Mouse (Mus musculus) stomach, embryonic 15.5 days (tissue): ENCODE measurements around the gene Ttll3. TPM values are rescaled to one million over a fixed set of nuclear protein-coding genes. Genes with fewer than 3 reads are reported as not detected.

Experiments
- ATAC-seq: fragments of 200-750 bp; cut with Nextera tagmentation; 2 replicates; pipeline ENCODE4 v1.8.0; 2017; ENCODE audit warnings: low read depth, moderate number of reproducible peaks, moderate TSS enrichment; ENCODE audit not compliant: insufficient read depth, low FRiP score
- H3K27ac ChIP-seq: fragments of 300-500 bp; sonication (generic); 2 replicates; pipeline ENCODE4 v1.5.1; 2015; ENCODE audit warnings: mild to moderate bottlenecking, inconsistent platforms
- H3K27me3 ChIP-seq: fragments of 300-500 bp; sonication (generic); replicated peaks from 2 replicates; pipeline ENCODE4 v1.6.1; 2015; ENCODE audit warnings: inconsistent platforms
- H3K36me3 ChIP-seq: fragments of 300-500 bp; sonication (generic); 2 replicates; pipeline ENCODE4 v1.6.1; 2015; ENCODE audit warnings: inconsistent platforms
- H3K4me1 ChIP-seq: fragments of 300-500 bp; sonication (generic); 2 replicates; pipeline ENCODE4 v1.6.1; 2015; ENCODE audit warnings: inconsistent platforms
- H3K4me2 ChIP-seq: fragments of 300-500 bp; sonication (generic); 2 replicates; pipeline ENCODE4 v1.6.1; 2015; ENCODE audit warnings: mild to moderate bottlenecking, inconsistent platforms
- H3K4me3 ChIP-seq: fragments of 300-500 bp; sonication (generic); replicated peaks from 2 replicates; pipeline ENCODE4 v1.5.1; 2015; ENCODE audit warnings: inconsistent platforms
- H3K9ac ChIP-seq: fragments of 300-500 bp; sonication (generic); 2 replicates; pipeline ENCODE4 v1.6.1; 2015; ENCODE audit warnings: inconsistent platforms
- H3K9me3 ChIP-seq: fragments of 300-500 bp; sonication (generic); 2 replicates; pipeline ENCODE4 v1.6.1; 2016; ENCODE audit warnings: inconsistent platforms
- WGBS: fragments of 180-500 bp; shearing (Covaris S2); methylation state at CpG from one replicate; pipeline ENCODE4 v1.1.7; 2015; 5-methylcytosine and 5-hydroxymethylcytosine counted together
- polyA plus RNA-seq: library from polyadenylated mRNA; unstranded; fragments of >200 nt; fragmentation: Nextera tagmentation; extraction: Ambion mirVana; gene quantifications from 2 replicates; pipeline ENCODE4 v1.2.1, GENCODE M21; 2015

Gene Ttll3
- polyA plus RNA-seq = 2.9 and 3.2 TPM in 2 replicates

DNA sequence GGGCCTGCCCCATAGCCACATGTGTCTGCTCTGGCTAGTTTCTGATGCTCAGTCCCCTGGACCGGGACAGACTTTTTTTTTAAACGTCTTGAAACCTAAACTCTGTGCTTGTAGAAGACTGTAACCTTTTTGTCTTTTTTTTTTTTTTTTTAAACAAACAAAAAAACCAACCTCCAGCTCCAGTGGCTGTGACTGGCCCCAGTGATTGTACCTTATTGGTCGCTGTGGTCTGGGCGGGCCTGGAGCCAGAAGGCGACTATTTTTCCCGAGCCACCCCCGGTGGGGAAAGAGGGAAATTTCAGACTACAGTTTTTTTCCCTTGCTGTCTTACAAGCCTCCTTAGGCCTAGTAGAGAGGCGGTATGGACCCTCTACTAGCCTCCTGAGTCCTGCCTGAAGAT, at the start of gene Ttll3:
Gene Ttll3 (plus strand): TSS at position 301 of the 400 bp plus-strand sequence.
- 0 out of 2 replicates have a peak within 1 kb of the TSS, but pooled peaks have one; percentile 3 for H3K27ac ChIP-seq
- H3K9me3 ChIP-seq = no peaks in the 10 kb centered on the region
- peaks cover 11% of the 10 kb centered on the region for H3K4me1 ChIP-seq
- no peak within 1 kb of the TSS for H3K9ac ChIP-seq
- no peak within 1 kb of the TSS for H3K4me2 ChIP-seq
- no peak for ATAC-seq
- H3K36me3 ChIP-seq = peaks cover 62% of the 10 kb centered on the region
- H3K4me3 ChIP-seq = no peak within 1 kb of the TSS
- no peaks in the 10 kb centered on the region for H3K27me3 ChIP-seq
- 67% methylated on average over 8 of the region's 8 CpGs for whole genome bisulfite sequencing

GRCm38 (mm10) chr6:113341574-113341973, 47.5 kb upstream of the Ttll3 start:
- no peaks in the 10 kb centered on the region for H3K27me3 ChIP-seq
- H3K27ac ChIP-seq = no peak overlapping the region
- 70% methylated on average over 6 of the region's 6 CpGs for WGBS
- no peak overlapping the region for H3K4me3 ChIP-seq
- H3K4me1 ChIP-seq = peaks cover 21% of the 10 kb centered on the region
- ATAC-seq = no peak
- H3K4me2 ChIP-seq = no peak overlapping the region
- no peaks in the 10 kb centered on the region for H3K9me3 ChIP-seq
- H3K36me3 ChIP-seq = peaks cover 14% of the 10 kb centered on the region
- H3K9ac ChIP-seq = no peak overlapping the region

DNA sequence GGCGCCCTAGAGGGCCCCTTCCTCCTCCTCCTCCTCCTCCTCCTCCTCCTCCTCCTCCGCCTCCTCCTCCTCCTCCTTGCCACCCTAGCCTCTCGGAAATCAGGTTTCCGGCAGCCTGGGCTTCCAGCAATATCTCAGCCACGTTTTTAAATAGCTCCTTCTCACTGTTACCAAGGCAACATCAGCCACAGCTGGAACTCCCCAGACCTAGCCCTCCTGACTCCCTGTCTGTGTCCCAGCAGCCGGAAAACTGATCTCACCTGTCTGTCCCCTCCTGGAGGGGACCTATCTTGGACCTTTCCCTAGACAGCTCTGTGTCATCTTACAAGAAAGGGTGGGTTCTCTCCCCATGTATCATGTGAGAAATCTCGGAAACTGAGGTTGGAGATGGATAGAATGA, 46.8 kb upstream of the Ttll3 start:
- no peak overlapping the region for H3K9ac ChIP-seq
- peaks cover 21% of the 10 kb centered on the region for H3K4me1 ChIP-seq
- 35% methylated on average over 4 of the region's 7 CpGs for WGBS
- peak overlapping the region; percentile 84 for H3K4me2 ChIP-seq
- peak overlapping the region; percentile 69; the same call in 1 of the 2 replicates for H3K4me3 ChIP-seq
- H3K27me3 ChIP-seq = no peaks in the 10 kb centered on the region
- no peaks in the 10 kb centered on the region for H3K9me3 ChIP-seq
- ATAC-seq = no peak
- 0 out of 2 replicates have a peak overlapping the region, but pooled peaks have one; percentile 26 for H3K27ac ChIP-seq
- peaks cover 14% of the 10 kb centered on the region for H3K36me3 ChIP-seq

- peak; percentile 84 for ATAC-seq
- peak within 1 kb of the TSS; percentile 55 for H3K27ac ChIP-seq
- no peaks in the 10 kb centered on the region for H3K27me3 ChIP-seq
These were observed 45.6 kb upstream of the Ttll3 start, which contains the start of gene Camk1 for GRCm38 (mm10) chr6:113343177-113344092. TSS of gene Camk1 (minus strand) at chr6:113343984.

DNA sequence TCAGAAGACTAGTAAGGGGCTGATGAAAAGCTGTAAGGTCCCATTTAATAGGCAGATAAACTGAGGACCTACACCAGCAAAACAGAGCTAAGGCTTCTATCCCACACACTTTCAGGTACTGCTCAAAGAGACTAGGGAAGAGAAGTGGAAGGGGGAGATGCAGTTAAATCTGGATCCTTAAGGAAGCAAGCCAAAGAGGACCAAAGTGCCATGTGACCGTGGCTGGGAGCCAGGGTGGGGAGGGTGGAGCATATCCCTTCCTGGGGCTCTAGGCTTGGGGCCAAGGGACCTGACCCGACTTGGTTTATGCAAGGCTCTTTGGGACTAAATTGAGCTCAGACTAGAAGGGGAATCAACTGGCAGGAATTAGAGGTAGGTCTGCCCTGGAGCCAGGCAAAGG, 44.7 kb upstream of the Ttll3 start:
- H3K4me2 ChIP-seq = peak overlapping the region; percentile 84
- WGBS = 26% methylated on average over 2 of the region's 2 CpGs
- no peak overlapping the region for H3K9ac ChIP-seq
- H3K9me3 ChIP-seq = no peaks in the 10 kb centered on the region
- H3K36me3 ChIP-seq = 0 out of 2 replicates have a peak, but pooled peaks cover 3% of the 10 kb centered on the region
- no peak for ATAC-seq
- no peak overlapping the region; the same call in 1 of the 2 replicates for H3K4me3 ChIP-seq
- no peaks in the 10 kb centered on the region for H3K27me3 ChIP-seq
- H3K4me1 ChIP-seq = peaks cover 21% of the 10 kb centered on the region
- H3K27ac ChIP-seq = peak overlapping the region; percentile 55; the same call in 1 of the 2 replicates

More at GRCm38 (mm10) chr6:113343177-113344092, 45.6 kb upstream of the Ttll3 start, which contains the start of gene Camk1:
- Histone ChIP-seq H3K9me3 (no peaks in the 10 kb centered on the region), H3K4me1 (peaks cover 21% of the 10 kb centered on the region), H3K36me3 (peaks cover 5% of the 10 kb centered on the region; the same call in 1 of the 2 replicates), H3K4me2 (peak within 1 kb of the TSS; percentile 84), H3K9ac (peak within 1 kb of the TSS; percentile 78), H3K4me3 (peak within 1 kb of the TSS; percentile 69)
- 10% methylated on average over 32 of the region's 32 CpGs for WGBS

DNA sequence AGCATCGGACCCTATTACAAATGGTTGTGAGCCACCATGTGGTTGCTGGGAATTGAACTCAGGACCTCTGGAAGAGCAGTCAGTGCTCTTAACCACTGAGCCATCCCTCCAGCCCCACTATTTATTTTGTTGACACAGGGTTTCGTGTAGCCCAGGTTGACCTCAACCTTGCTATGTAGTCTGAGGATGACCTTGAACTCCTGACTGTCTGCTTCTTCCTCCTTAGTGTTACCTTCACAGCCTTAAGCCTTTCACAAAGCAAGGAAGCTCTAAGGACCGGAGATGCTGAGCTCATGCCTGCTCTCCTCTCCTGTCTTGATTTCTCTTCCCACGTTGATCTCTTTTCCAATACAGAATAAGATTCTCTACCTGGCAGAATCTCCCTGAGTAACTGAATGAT, 42.2 kb upstream of the Ttll3 start:
- Histone ChIP-seq H3K36me3 (no peaks in the 10 kb centered on the region), H3K4me1 (peaks cover 18% of the 10 kb centered on the region), H3K9ac (no peak overlapping the region), H3K27me3 (no peaks in the 10 kb centered on the region), H3K9me3 (no peaks in the 10 kb centered on the region), H3K4me3 (no peak overlapping the region), H3K4me2 (no peak overlapping the region), H3K27ac (no peak overlapping the region)
- ATAC-seq = no peak
- 73% methylated on average over 4 of the region's 4 CpGs for WGBS

GRCm38 (mm10) chr6:113350538-113350937, 38.5 kb upstream of the Ttll3 start:
- Histone ChIP-seq H3K4me1 (no peaks in the 10 kb centered on the region), H3K4me3 (no peak overlapping the region), H3K27me3 (no peaks in the 10 kb centered on the region), H3K27ac (no peak overlapping the region), H3K36me3 (no peaks in the 10 kb centered on the region), H3K9ac (no peak overlapping the region), H3K4me2 (no peak overlapping the region), H3K9me3 (no peaks in the 10 kb centered on the region)
- no peak for ATAC-seq

- no peak for ATAC-seq
- Histone ChIP-seq H3K9ac (no peak overlapping the region), H3K9me3 (no peaks in the 10 kb centered on the region), H3K36me3 (no peaks in the 10 kb centered on the region), H3K4me2 (no peak overlapping the region), H3K4me3 (no peak overlapping the region), H3K27ac (no peak overlapping the region), H3K27me3 (no peaks in the 10 kb centered on the region), H3K4me1 (no peaks in the 10 kb centered on the region)
- WGBS = 75% methylated on average over 1 of the region's 1 CpGs
These were observed 37.9 kb upstream of the Ttll3 start for GRCm38 (mm10) chr6:113351161-113351560.

DNA sequence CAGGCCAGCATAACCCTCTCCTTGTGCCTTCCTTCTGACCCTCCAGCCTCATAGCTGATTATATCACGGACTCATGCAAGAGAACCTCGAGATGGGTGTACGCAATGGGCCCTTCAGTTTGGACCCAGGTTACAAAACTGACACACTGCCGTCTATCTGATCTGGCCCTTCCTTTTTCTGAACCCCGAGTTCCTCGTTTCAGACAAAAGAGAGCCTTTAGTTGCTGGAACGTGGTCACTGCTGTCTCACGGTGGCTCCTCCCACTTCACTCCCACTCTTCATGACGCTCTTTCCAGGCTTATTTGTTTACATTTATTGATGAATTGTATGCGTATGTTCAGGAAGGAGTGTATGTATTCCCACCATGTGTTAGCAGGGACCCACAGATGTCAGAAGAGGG, 37.4 kb upstream of the Ttll3 start:
- ATAC-seq = no peak
- Histone ChIP-seq H3K9me3 (no peaks in the 10 kb centered on the region), H3K9ac (no peak overlapping the region), H3K27me3 (no peaks in the 10 kb centered on the region), H3K4me1 (no peaks in the 10 kb centered on the region), H3K27ac (no peak overlapping the region), H3K36me3 (no peaks in the 10 kb centered on the region), H3K4me3 (no peak overlapping the region), H3K4me2 (no peak overlapping the region)
- WGBS = 48% methylated on average over 10 of the region's 10 CpGs

DNA sequence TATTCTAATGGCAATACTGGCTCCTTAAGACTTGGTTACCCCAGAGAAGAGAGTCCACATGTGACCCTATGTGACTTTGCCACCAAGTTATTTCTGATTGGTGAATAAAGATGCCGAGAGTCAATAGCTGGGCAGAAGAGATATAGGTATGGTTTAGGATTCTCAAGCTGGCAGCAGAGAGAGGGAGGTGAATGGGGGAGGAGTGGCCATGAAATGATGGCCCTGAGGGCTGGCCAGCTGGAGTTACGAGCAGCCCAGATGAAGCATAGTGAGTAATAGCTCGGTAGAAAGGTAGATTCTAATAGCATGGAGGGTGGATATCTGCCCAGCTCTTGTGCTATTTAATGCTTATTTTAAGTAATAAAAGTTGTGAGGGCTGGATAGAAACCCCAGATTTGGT, 36.2 kb upstream of the Ttll3 start:
- Histone ChIP-seq H3K27ac (no peak overlapping the region), H3K9ac (no peak overlapping the region), H3K27me3 (no peaks in the 10 kb centered on the region), H3K36me3 (no peaks in the 10 kb centered on the region), H3K9me3 (no peaks in the 10 kb centered on the region), H3K4me2 (no peak overlapping the region), H3K4me3 (no peak overlapping the region), H3K4me1 (no peaks in the 10 kb centered on the region)
- no peak for ATAC-seq
- 66% methylated on average over 3 of the region's 3 CpGs for WGBS

- Histone ChIP-seq H3K4me2 (no peak overlapping the region), H3K36me3 (no peaks in the 10 kb centered on the region), H3K9me3 (no peaks in the 10 kb centered on the region), H3K27me3 (no peaks in the 10 kb centered on the region), H3K4me3 (no peak overlapping the region), H3K4me1 (no peaks in the 10 kb centered on the region), H3K9ac (no peak overlapping the region), H3K27ac (no peak overlapping the region)
- no peak for ATAC-seq
- 67% methylated on average over 3 of the region's 3 CpGs for WGBS
These were observed 35.4 kb upstream of the Ttll3 start for GRCm38 (mm10) chr6:113353696-113354095.

- Histone ChIP-seq H3K4me1 (no peaks in the 10 kb centered on the region), H3K9ac (no peak overlapping the region), H3K27me3 (no peaks in the 10 kb centered on the region), H3K9me3 (no peaks in the 10 kb centered on the region), H3K4me3 (no peak overlapping the region), H3K36me3 (no peaks in the 10 kb centered on the region), H3K27ac (no peak overlapping the region), H3K4me2 (no peak overlapping the region)
- no peak for ATAC-seq
- WGBS = 80% methylated on average over 4 of the region's 4 CpGs
These were observed 27.6 kb upstream of the Ttll3 start for GRCm38 (mm10) chr6:113361476-113361875.
